Mouse (Mus musculus) testis, adult 2 months (tissue): Measurements from ENCODE around the gene Rtn4rl1. TPM values are rescaled to one million over a fixed set of nuclear protein-coding genes. Genes with fewer than 3 reads are reported as not detected.

Source experiments
- H3K27ac ChIP-seq: fragments of 200-500 bp; 2 replicates; pipeline ENCODE4 v1.5.1; 2012; ENCODE audit warnings: low read depth, low read length; ENCODE audit not compliant: control insufficient read depth, insufficient read depth
- H3K27me3 ChIP-seq: fragments of 200-500 bp; 2 replicates; pipeline ENCODE4 v1.6.1; 2012; ENCODE audit warnings: mild to moderate bottlenecking, low read length, moderate library complexity; ENCODE audit not compliant: control insufficient read depth, insufficient read depth
- H3K36me3 ChIP-seq: fragments of 200-500 bp; 2 replicates; pipeline ENCODE4 v1.6.1; 2012; ENCODE audit warnings: mild to moderate bottlenecking, low read length; ENCODE audit not compliant: control insufficient read depth, insufficient read depth
- H3K4me1 ChIP-seq: fragments of 200-500 bp; 2 replicates; pipeline ENCODE4 v1.6.1; 2012; ENCODE audit warnings: low read length; ENCODE audit not compliant: control insufficient read depth, insufficient read depth
- H3K4me3 ChIP-seq: fragments of 200-500 bp; 2 replicates; pipeline ENCODE4 v1.5.1; 2012; ENCODE audit warnings: low read depth, mild to moderate bottlenecking, low read length, moderate library complexity, mixed read lengths; ENCODE audit not compliant: control insufficient read depth
- CTCF ChIP-seq: fragments of 200-500 bp; IDR thresholded peaks from 2 replicates; pipeline ENCODE4 v1.5.1; 2012; ENCODE audit warnings: low read depth, mild to moderate bottlenecking, inconsistent platforms, low read length, moderate library complexity; ENCODE audit not compliant: control insufficient read depth, insufficient read depth, insufficient replicate concordance
- POLR2A ChIP-seq: fragments of 200-500 bp; IDR thresholded peaks from 2 replicates; pipeline ENCODE4 v1.6.1; 2012; ENCODE audit warnings: low read depth, mild to moderate bottlenecking, inconsistent platforms, low read length, moderate library complexity; ENCODE audit not compliant: control insufficient read depth
- polyA plus RNA-seq: library from polyadenylated mRNA; depleted of rRNA; stranded (reverse); fragments of >200 nt; gene quantifications from 2 replicates; pipeline ENCODE4 v1.2.3, GENCODE M21; 2012

Gene Rtn4rl1
- polyA plus RNA-seq, 1 experiment = 3.3 TPM

DNA sequence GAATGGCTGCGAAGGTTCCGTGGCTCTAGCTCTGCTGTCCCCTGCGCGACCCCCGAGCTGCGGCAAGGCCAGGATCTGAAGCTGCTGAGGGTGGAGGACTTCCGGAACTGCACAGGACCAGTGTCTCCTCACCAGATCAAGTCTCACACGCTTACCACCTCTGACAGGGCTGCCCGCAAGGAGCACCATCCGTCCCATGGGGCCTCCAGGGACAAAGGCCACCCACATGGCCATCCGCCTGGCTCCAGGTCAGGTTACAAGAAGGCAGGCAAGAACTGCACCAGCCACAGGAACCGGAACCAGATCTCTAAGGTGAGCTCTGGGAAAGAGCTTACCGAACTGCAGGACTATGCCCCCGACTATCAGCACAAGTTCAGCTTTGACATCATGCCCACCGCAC, 72.0 kb downstream of the Rtn4rl1 start:
- no peaks in the 10 kb centered on the region for H3K27me3 ChIP-seq
- no peak overlapping the region for H3K27ac ChIP-seq
- H3K36me3 ChIP-seq = no peaks in the 10 kb centered on the region
- H3K4me1 ChIP-seq = no peaks in the 10 kb centered on the region; the same call in none of the 2 replicates
- no peak overlapping the region for H3K4me3 ChIP-seq
- no peak for TF ChIP-seq POLR2A
- TF ChIP-seq CTCF = no peak

GRCm38 (mm10) chr11:75267826-75268281, 74.3 kb downstream of the Rtn4rl1 start:
- Histone ChIP-seq H3K4me3 (no peak overlapping the region), H3K36me3 (no peaks in the 10 kb centered on the region), H3K4me1 (peaks cover 5% of the 10 kb centered on the region), H3K27me3 (no peaks in the 10 kb centered on the region), H3K27ac (no peak overlapping the region)
- TF ChIP-seq CTCF (no peak), POLR2A (no peak)

GRCm38 (mm10) chr11:75268492-75268891, 74.9 kb downstream of the Rtn4rl1 start:
- peak overlapping the region; percentile 3; the same call in 1 of the 2 replicates for H3K27ac ChIP-seq
- no peaks in the 10 kb centered on the region for H3K27me3 ChIP-seq
- H3K4me1 ChIP-seq = peaks cover 5% of the 10 kb centered on the region
- H3K4me3 ChIP-seq = no peak overlapping the region
- no peak for TF ChIP-seq CTCF
- TF ChIP-seq POLR2A = no peak
- no peaks in the 10 kb centered on the region for H3K36me3 ChIP-seq

GRCm38 (mm10) chr11:75269213-75269612, 75.6 kb downstream of the Rtn4rl1 start:
- Histone ChIP-seq H3K27ac (no peak overlapping the region), H3K4me3 (no peak overlapping the region), H3K4me1 (peaks cover 5% of the 10 kb centered on the region), H3K36me3 (no peaks in the 10 kb centered on the region), H3K27me3 (no peaks in the 10 kb centered on the region)
- TF ChIP-seq POLR2A (no peak), CTCF (no peak)

DNA sequence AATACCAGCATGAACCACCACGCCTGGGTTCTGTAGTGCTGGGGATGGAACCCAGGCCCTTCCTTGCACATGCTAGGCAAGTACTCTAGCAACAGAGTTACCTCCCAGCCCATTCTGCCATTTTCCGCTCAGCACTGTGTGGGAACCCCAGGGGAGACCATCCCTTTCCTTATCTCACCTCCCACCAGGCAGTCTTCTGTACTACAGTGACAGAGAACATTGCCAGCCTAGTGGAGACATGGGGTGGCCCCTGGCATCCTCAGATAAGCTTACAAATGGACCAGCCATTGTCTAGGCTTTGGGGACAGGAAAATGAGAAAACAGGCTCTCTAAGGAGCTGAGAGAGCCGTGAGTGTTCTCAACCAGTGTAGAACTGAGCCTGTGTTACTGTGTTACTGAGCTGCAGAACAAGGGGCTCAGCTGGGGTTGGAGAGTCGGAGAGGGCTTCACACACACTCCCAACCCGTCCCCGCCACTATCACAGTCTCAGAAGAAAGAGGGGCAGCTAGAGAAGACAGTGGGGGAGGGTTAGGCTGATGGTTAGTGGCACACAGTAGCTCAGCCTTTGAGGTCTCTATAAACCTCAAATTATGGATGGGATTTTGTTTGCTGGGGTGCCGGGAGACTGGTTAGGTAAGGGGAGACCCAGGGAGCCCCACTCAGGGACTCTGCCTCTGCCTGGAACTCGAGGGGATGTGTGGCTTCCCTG, 76.8 kb downstream of the Rtn4rl1 start:
- no peak overlapping the region for H3K4me3 ChIP-seq
- H3K36me3 ChIP-seq = no peaks in the 10 kb centered on the region
- no peak for TF ChIP-seq POLR2A
- TF ChIP-seq CTCF = no peak
- no peak overlapping the region for H3K27ac ChIP-seq
- peaks cover 5% of the 10 kb centered on the region for H3K4me1 ChIP-seq
- H3K27me3 ChIP-seq = no peaks in the 10 kb centered on the region

DNA sequence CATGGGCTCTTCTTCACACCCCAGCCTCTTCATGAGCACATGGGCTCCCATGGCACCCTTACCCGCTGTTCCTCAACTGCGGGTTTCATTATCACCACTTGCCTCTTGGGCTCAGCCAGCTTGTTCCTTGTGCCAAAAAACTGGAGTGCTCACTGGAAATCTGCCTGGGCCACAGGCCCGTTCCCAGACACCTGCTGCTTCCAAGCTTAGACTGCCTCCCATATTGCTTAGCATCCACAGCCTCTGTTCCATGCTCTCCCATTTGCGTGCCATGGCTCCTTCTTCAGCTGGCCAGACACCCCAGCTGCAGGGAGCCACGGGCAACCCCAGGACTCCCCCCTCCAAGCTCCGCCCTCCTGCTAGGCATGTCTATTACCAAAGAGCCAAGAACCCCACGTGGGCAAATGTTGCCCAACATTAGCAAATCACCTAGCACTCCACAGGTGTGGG, 77.4 kb downstream of the Rtn4rl1 start:
- no peaks in the 10 kb centered on the region for H3K36me3 ChIP-seq
- no peak overlapping the region for H3K27ac ChIP-seq
- no peak overlapping the region for H3K4me3 ChIP-seq
- no peaks in the 10 kb centered on the region for H3K27me3 ChIP-seq
- H3K4me1 ChIP-seq = peaks cover 5% of the 10 kb centered on the region
- TF ChIP-seq CTCF = no peak
- no peak for TF ChIP-seq POLR2A

GRCm38 (mm10) chr11:75273466-75273865, 79.9 kb downstream of the Rtn4rl1 start:
- Histone ChIP-seq H3K27me3 (no peaks in the 10 kb centered on the region), H3K4me1 (peaks cover 5% of the 10 kb centered on the region), H3K36me3 (no peaks in the 10 kb centered on the region), H3K27ac (no peak overlapping the region), H3K4me3 (no peak overlapping the region)
- TF ChIP-seq POLR2A (no peak), CTCF (no peak)

DNA sequence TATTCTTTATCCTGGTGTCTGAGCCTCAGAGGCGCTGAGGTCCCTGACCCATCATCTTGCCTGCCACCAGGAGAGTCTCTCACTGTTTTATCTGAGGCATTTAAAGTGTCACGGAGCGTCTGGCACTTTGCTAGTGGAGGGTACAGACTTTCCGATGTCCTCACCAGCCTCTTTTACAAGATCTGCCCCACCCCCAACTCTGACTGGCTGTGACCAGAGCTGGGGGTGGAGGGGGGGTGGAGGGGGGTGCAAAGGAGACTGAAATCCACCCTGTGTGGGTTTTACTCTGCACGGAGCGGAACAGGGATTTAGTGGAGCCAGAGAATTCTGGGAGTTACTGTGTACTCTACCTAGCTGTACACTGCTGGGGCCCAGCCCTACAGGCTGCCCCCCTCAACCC, 81.5 kb downstream of the Rtn4rl1 start:
- Histone ChIP-seq H3K27me3 (no peaks in the 10 kb centered on the region), H3K27ac (no peak overlapping the region), H3K4me1 (peaks cover 11% of the 10 kb centered on the region), H3K36me3 (no peaks in the 10 kb centered on the region), H3K4me3 (no peak overlapping the region)
- TF ChIP-seq CTCF (no peak), POLR2A (no peak)
